Mouse (Mus musculus) forebrain, embryonic 16.5 days (tissue): ENCODE measurements around the gene Fbxo44. TPM values are rescaled to one million over a fixed set of nuclear protein-coding genes. Genes with fewer than 3 reads are reported as not detected.
"Not testable (repeated sequence)": the region's sequence is repeated elsewhere in the genome, so short reads cannot be mapped to it uniquely, and the experiment has no call there.

Experiments
- ATAC-seq: fragments of 200-750 bp; cut with Nextera tagmentation; 2 replicates; pipeline ENCODE4 v1.8.0; 2017; ENCODE audit warnings: mild to moderate bottlenecking, moderate library complexity
- H3K27ac ChIP-seq: fragments of 300-500 bp; sonication (generic); 2 replicates; pipeline ENCODE4 v1.5.1; 2014; ENCODE audit warnings: low read length, control low read depth
- H3K27me3 ChIP-seq: fragments of 300-500 bp; sonication (generic); replicated peaks from 2 replicates; pipeline ENCODE4 v1.6.1; 2014; ENCODE audit warnings: low read length; ENCODE audit not compliant: control insufficient read depth, insufficient read depth
- H3K36me3 ChIP-seq: fragments of 300-500 bp; sonication (generic); 2 replicates; pipeline ENCODE4 v1.6.1; 2014; ENCODE audit not compliant: control insufficient read depth, insufficient read depth
- H3K4me1 ChIP-seq: fragments of 300-500 bp; sonication (generic); replicated peaks from 2 replicates; pipeline ENCODE4 v1.6.1; 2014; ENCODE audit warnings: low read length; ENCODE audit not compliant: control insufficient read depth, insufficient read depth
- H3K4me2 ChIP-seq: fragments of 300-500 bp; sonication (generic); 2 replicates; pipeline ENCODE4 v1.6.1; 2014; ENCODE audit warnings: mild to moderate bottlenecking, low read length, control low read depth
- H3K4me3 ChIP-seq: fragments of 300-500 bp; sonication (generic); replicated peaks from 2 replicates; pipeline ENCODE4 v1.5.1; 2014; ENCODE audit warnings: mild to moderate bottlenecking, low read length, control low read depth
- H3K9ac ChIP-seq: fragments of 300-500 bp; sonication (generic); replicated peaks from 2 replicates; pipeline ENCODE4 v1.6.1; 2014; ENCODE audit warnings: low read depth, low read length, control low read depth
- H3K9me3 ChIP-seq: fragments of 300-500 bp; sonication (generic); 2 replicates; pipeline ENCODE4 v1.6.1; 2016; ENCODE audit warnings: low read length; ENCODE audit not compliant: control insufficient read depth
- WGBS: fragments of 180-500 bp; shearing (Covaris S2); extraction: QIAGEN DNeasy Blood & Tissue Kit; methylation state at CpG from one replicate; pipeline ENCODE4 v1.1.7; 2014; 5-methylcytosine and 5-hydroxymethylcytosine counted together
- polyA plus RNA-seq: library from polyadenylated mRNA; unstranded; fragments of >200 nt; fragmentation: Nextera tagmentation; extraction: Ambion mirVana; gene quantifications from 2 replicates; pipeline ENCODE4 v1.2.1, GENCODE M21; 2015

Fbxo44 gene
- polyA plus RNA-seq, 1 experiment from 2014 or later, result 67.1 TPM

DNA sequence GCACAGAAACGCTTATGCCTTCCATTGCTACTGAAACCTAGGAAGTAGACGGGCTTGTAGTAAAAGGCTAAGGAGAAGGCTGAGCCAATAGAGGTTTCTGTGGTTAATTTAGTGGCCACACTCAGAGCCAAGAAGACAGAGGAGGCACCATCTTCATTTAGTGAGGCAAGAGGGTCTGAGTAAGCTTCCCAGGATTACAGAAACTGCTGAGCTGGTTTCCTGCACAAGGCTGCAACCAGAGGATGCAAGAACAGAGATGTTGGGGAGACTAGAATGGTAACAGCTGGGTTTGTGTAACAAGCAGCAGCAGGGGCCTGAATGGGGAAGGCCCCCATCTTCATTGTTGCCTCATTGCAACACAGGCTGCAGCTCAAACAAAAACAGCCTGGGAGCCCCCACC, 31.6 kb downstream of the Fbxo44 start:
- Histone ChIP-seq H3K4me1 (peaks cover 50% of the 10 kb centered on the region), H3K9me3 (no peaks in the 10 kb centered on the region), H3K36me3 (no peaks in the 10 kb centered on the region), H3K9ac (peak overlapping the region; percentile 100), H3K27ac (peak overlapping the region; percentile 97; the same call in 1 of the 2 replicates), H3K27me3 (no peaks in the 10 kb centered on the region), H3K4me3 (peak overlapping the region; percentile 87), H3K4me2 (peak overlapping the region; percentile 97)
- 62% methylated on average over 2 of the region's 2 CpGs for WGBS
- ATAC-seq, result no peak

DNA sequence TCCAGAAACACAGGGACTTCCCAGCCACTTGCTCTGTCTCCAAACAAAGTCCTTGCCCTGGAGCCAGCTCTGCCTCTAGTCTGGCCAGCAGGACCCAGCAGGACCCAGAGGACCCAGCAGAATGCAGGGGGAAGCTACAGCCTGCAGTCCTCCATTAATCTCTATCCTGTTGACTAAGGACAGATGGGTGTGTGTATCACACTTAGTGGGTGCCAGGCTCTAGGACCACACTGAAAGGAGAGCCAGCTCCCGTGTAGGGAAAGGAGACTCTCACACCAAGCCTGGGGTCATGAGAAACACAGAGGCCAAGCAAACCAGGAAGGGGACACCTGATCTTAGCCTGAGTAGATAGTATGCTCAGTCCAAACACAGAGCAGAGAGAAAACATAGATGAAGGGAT, 32.0 kb downstream of the Fbxo44 start:
- Histone ChIP-seq H3K4me2 (peak overlapping the region; percentile 97), H3K9me3 (no peaks in the 10 kb centered on the region), H3K9ac (peak overlapping the region; percentile 100; the same call in 1 of the 2 replicates), H3K36me3 (no peaks in the 10 kb centered on the region), H3K27me3 (no peaks in the 10 kb centered on the region), H3K4me1 (peaks cover 54% of the 10 kb centered on the region), H3K4me3 (peak overlapping the region; percentile 87), H3K27ac (0 out of 2 replicates have a peak overlapping the region, but pooled peaks have one; percentile 97)
- WGBS, result 44% methylated on average over 1 of the region's 1 CpGs
- no peak for ATAC-seq

GRCm38 (mm10) chr4:148122694-148123066, 37.6 kb downstream of the Fbxo44 start:
- Histone ChIP-seq H3K4me1 (peaks cover 52% of the 10 kb centered on the region), H3K9me3 (no peaks in the 10 kb centered on the region), H3K4me3 (no peak overlapping the region), H3K4me2 (no peak overlapping the region), H3K27ac (peak overlapping the region; percentile 85), H3K36me3 (no peaks in the 10 kb centered on the region), H3K27me3 (no peaks in the 10 kb centered on the region), H3K9ac (no peak overlapping the region)
- no peak for ATAC-seq
- WGBS, result 45% methylated on average over 3 of the region's 3 CpGs

- H3K27ac ChIP-seq, result peak overlapping the region; percentile 85
- ATAC-seq, result peak; percentile 80
- H3K36me3 ChIP-seq, result no peaks in the 10 kb centered on the region
- H3K4me1 ChIP-seq, result peaks cover 51% of the 10 kb centered on the region
- no peaks in the 10 kb centered on the region for H3K9me3 ChIP-seq
- WGBS, result 2% methylated on average over 6 of the region's 6 CpGs
- H3K4me3 ChIP-seq, result no peak overlapping the region
- no peak overlapping the region for H3K9ac ChIP-seq
- no peak overlapping the region for H3K4me2 ChIP-seq
- no peaks in the 10 kb centered on the region for H3K27me3 ChIP-seq
Measured at GRCm38 (mm10) chr4:148121982-148122693, 38.1 kb downstream of the Fbxo44 start.

- Histone ChIP-seq H3K9me3 (0 out of 2 replicates have a peak, but pooled peaks cover 2% of the 10 kb centered on the region), H3K9ac (no peak overlapping the region), H3K4me3 (no peak overlapping the region), H3K36me3 (peaks cover 2% of the 10 kb centered on the region; the same call in 1 of the 2 replicates), H3K27me3 (no peaks in the 10 kb centered on the region), H3K27ac (peak overlapping the region; percentile 85), H3K4me2 (no peak overlapping the region), H3K4me1 (peaks cover 44% of the 10 kb centered on the region)
- WGBS, result 36% methylated on average over 4 of the region's 4 CpGs
- peak; percentile 77 for ATAC-seq
Measured at GRCm38 (mm10) chr4:148121362-148121761, 38.9 kb downstream of the Fbxo44 start.

GRCm38 (mm10) chr4:148120555-148120954, 39.7 kb downstream of the Fbxo44 start:
- no peaks in the 10 kb centered on the region for H3K27me3 ChIP-seq
- 37% methylated on average over 9 of the region's 9 CpGs for WGBS

GRCm38 (mm10) chr4:148119578-148119977, 40.7 kb downstream of the Fbxo44 start:
- H3K9ac ChIP-seq, H3K27me3 ChIP-seq, H3K4me3 ChIP-seq, ATAC-seq, H3K36me3 ChIP-seq, H3K9me3 ChIP-seq, H3K4me2 ChIP-seq, H3K27ac ChIP-seq: not testable (repeated sequence)
- WGBS, result 84% methylated on average over 9 of the region's 9 CpGs
- H3K4me1 ChIP-seq, result peaks cover 45% of the 10 kb centered on the region

More at GRCm38 (mm10) chr4:148120555-148120954, 39.7 kb downstream of the Fbxo44 start:
- 0 out of 2 replicates have a peak, but pooled peaks cover 2% of the 10 kb centered on the region for H3K9me3 ChIP-seq
- no peak overlapping the region for H3K9ac ChIP-seq
- H3K4me3 ChIP-seq, result no peak overlapping the region
- 0 out of 2 replicates have a peak overlapping the region, but pooled peaks have one; percentile 3 for H3K4me2 ChIP-seq
- H3K27ac ChIP-seq, result peak overlapping the region; percentile 65
- peaks cover 2% of the 10 kb centered on the region; the same call in 1 of the 2 replicates for H3K36me3 ChIP-seq
- peaks cover 45% of the 10 kb centered on the region for H3K4me1 ChIP-seq
- peak; percentile 0; the same call in 1 of the 2 replicates for ATAC-seq

GRCm38 (mm10) chr4:148117392-148117791, 42.9 kb downstream of the Fbxo44 start:
- H3K36me3 ChIP-seq, result peaks cover 12% of the 10 kb centered on the region

DNA sequence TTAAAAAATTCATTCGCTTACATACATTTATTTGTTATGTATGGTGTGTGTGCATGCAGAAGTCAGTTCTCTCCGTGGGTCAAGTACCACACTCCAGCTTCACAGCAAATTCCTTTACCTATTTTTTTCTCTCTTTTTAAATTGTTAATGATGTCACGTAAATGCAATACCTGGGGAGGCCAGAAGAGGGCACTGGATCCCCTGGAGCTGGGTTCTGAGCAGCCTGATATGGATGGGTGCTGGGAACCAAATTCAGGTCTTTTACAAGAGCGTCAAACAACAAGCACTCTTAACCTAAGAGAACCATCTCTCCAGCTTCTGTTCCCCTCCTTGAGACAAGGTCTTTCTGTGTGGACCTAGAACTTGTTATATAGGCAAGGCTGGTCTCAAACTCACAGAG, 43.6 kb downstream of the Fbxo44 start:
- no peak overlapping the region for H3K27ac ChIP-seq
- 0 out of 2 replicates have a peak, but pooled peaks cover 2% of the 10 kb centered on the region for H3K9me3 ChIP-seq
- ATAC-seq, result no peak
- H3K27me3 ChIP-seq, result no peaks in the 10 kb centered on the region
- H3K4me3 ChIP-seq, result no peak overlapping the region
- H3K4me1 ChIP-seq, result peaks cover 24% of the 10 kb centered on the region
- peaks cover 12% of the 10 kb centered on the region for H3K36me3 ChIP-seq
- H3K9ac ChIP-seq, result no peak overlapping the region
- WGBS, result 80% methylated on average over 4 of the region's 4 CpGs
- no peak overlapping the region for H3K4me2 ChIP-seq

More at GRCm38 (mm10) chr4:148117392-148117791, 42.9 kb downstream of the Fbxo44 start:
- H3K9ac ChIP-seq, result no peak overlapping the region
- H3K4me2 ChIP-seq, result no peak overlapping the region
- 0 out of 2 replicates have a peak, but pooled peaks cover 2% of the 10 kb centered on the region for H3K9me3 ChIP-seq
- H3K27me3 ChIP-seq, result no peaks in the 10 kb centered on the region
- H3K4me1 ChIP-seq, result peaks cover 31% of the 10 kb centered on the region
- no peak for ATAC-seq
- H3K4me3 ChIP-seq, result no peak overlapping the region
- WGBS, result 77% methylated on average over 4 of the region's 4 CpGs
- no peak overlapping the region for H3K27ac ChIP-seq
